Mouse (Mus musculus) layer of hippocampus, postnatal 36 days (tissue): ENCODE results near the gene Fbxo34. TPM values are rescaled to one million over a fixed set of nuclear protein-coding genes. Genes with fewer than 3 reads are reported as not detected.
"Not testable (repeated sequence)": the region's sequence is repeated elsewhere in the genome, so short reads cannot be mapped to it uniquely, and the experiment has no call there.

Experiments
- DNase-seq, 2 experiments: peaks; one replicate each; pipeline ENCODE4 v3.0.0; 2022
- total RNA-seq, 2 experiments: library from RNA; stranded (reverse); gene quantifications; 2 replicates each; pipeline ENCODE4 v1.2.3; 2021

The Fbxo34 gene
- total RNA-seq, 2 experiments from 2014 or later, result 84.3 to 89.6 TPM

DNA sequence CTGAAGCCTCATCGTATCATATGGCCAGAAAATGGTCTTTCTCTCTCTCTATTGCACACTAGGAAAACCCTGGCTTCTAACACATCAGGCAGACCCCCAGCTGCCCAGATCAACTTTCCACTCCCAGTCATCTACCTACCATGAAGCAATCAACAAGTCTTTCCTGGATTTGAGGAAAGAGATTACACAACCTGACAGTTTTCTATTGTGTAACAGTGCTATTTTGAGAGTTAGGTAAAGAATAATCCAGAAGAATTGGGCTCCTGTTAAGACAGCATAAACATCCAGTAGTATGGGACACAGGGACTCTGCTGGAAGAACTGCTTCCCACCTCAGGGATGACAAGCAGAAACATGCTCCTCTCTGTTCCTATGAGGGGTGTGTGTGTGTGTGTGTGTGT, 112.3 kb downstream of the Fbxo34 start:
- no peak for DNase-seq

DNA sequence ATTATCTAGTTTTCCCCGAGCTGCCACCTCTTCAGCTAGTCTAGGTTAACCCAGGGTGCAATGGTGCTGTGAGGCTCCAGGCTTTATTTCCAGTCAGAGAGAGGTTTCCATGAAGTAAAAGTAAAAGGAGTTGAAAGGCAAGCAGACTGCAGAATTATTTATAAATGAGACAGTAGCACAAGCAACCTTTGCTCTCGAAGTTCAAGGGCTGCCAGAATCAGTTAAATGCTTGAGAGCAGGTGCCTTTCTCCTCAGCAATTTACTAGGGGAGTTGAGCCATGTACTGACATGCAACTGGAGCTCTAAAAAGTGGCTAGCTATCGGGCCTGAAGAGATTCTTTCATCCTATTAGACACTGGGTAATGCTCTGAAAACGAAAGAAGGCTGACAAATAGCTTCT, 112.9 kb downstream of the Fbxo34 start:
- DNase-seq, result no peak

DNA sequence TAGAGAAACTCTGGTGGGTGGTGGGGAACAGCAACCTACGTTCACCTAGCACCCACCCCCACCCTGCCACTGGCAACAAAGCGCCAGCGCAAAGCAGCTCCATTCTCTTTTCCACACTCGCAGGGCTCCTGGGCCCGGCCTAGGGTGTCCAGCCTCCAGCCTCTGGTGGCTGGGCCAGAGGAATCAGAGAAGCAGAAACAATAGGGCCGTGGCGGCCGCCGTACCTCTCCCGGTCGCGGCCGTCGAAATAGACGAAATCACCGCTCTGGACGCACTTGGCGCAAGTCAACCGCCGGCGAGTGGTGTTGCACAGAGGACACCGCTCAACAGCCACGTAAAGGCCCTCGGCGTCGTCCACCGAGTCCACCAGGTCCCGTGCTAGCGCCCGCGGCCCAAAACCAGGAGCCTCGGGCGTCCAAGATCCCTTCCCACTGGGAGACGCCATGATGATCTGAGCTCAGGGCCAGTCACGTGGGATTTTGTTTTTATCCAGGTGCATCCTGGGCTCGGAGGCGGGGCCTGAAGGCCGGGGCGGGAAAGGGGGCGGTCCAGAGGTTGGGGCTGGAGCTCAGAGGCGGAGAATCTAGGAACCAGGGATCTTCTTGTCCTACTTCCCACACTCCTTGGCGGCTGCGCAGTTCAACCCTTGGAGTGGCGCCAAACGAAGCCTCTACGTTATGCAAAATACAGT, 117.9 kb downstream of the Fbxo34 start:
- peak; percentile 93 to 95 for DNase-seq

- not testable (repeated sequence) for DNase-seq
Measured at GRCm38 (mm10) chr14:47570549-47570948, 120.3 kb downstream of the Fbxo34 start, which contains the start of gene Atg14. Gene Atg14, minus strand, starts transcription at chr14:47570649.

DNA sequence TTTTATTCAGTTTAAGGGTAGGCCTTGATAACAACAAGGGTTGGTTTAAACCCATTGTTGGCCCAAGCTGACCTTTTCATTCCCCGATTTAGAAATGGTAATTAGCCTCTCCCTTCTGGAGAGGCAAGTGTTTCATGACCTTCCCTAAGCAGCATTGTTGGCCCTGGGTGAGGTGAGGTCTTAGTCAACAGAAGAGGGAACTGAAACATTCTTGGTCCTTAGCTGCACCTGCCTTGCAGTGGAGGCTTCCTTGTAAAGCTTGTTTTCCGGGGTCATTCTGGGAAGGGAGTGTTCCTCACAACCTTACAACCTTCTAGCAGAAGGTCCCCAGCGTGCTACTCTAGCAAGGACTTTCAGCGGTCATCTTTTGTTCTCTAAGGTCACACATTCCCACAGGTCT, 122.5 kb downstream of the Fbxo34 start:
- DNase-seq, result no peak

- no peak for DNase-seq
Measured at GRCm38 (mm10) chr14:47574721-47575120, 124.5 kb downstream of the Fbxo34 start.

DNA sequence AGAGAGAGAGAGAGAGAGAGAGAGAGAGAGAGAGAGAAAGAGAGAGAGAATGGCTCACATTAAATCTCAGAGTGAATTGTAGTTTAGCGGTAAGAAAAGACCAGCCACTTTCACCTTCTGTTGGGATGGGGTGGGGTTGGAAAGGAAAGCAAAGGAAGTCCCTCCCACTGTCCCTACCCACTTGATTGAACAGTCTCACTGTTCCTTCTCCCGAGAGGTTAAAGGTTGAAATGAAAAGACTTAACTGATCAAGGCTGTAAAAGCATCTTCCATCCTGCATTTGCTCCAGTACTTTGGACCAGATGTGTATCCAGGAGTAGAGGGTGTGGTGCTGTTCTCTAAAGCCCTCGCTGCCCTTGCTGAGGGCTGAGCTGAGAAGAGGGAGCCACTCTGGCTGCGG, 126.5 kb downstream of the Fbxo34 start:
- no peak for DNase-seq

DNA sequence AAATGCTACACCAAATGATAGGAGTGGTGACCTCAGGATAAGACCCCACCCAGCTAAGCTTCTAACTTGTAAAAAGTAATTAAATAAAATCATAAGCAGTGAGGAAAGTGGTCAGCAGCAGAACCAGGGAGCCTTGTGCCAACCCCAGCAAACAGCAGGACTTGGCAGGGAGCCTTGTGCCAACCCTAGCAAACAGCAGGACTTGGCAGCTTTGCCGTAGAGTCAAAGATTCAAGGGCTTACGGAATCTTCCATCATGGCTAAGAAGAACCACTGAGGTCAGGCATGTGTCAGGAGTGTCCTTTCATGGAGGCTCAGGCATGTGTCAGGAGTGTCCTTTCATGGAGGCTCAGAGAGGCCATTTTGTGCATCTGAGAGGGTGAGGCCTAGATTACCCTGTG, 127.9 kb downstream of the Fbxo34 start:
- DNase-seq, result no peak

DNA sequence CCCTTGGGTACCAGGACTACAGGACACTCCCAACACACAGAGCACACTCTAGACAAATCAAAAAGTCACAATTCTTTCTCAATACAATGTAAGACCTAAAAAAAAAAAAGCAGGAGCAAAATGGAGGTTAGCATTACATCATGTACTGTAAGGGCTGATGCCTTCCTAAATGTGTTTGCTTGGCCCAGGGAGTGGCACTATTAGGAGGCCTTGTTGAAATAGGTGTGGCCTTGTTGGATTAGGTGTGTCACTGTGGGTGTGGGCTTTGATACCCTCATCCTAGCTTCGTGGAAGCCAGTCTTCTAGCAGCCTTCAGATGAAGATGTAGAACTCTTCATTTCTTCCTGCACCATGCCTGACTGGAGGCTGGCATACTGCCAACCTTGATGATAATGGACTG, 131.1 kb downstream of the Fbxo34 start:
- no peak for DNase-seq

Other genes starting within 250 kb of the Fbxo34 start
- 1 to 10 TPM; 6.6 to 7.6 TPM for gene Wdhd1, start 173.6 kb upstream of the Fbxo34 start, total RNA-seq
- 10 to 100 TPM; 12.5 to 14.7 TPM for gene Socs4, start 173.5 kb upstream of the Fbxo34 start, total RNA-seq
- 10 to 100 TPM; 55.8 to 57.8 TPM for gene Mapk1ip1l, start 152.2 kb upstream of the Fbxo34 start, total RNA-seq
- 1 to 10 TPM in 1 of 2 experiments, under 1 TPM in 1; 0.62 to 1.4 TPM for gene Lgals3, start 82.7 kb upstream of the Fbxo34 start, total RNA-seq
- under 1 TPM; 0.37 to 0.86 TPM for gene Dlgap5, start 32.0 kb upstream of the Fbxo34 start, total RNA-seq
- gene Atg14, start 120.2 kb downstream of the Fbxo34 start, total RNA-seq, result 10 to 100 TPM; 18.2 to 18.3 TPM
- gene Ktn1, start 198.0 kb downstream of the Fbxo34 start, total RNA-seq, result 10 to 100 TPM; 76.1 to 93.8 TPM